Mouse (Mus musculus) spleen, adult 18-20 months (tissue): Measurements from ENCODE around the gene Cts3.
"Not testable (repeated sequence)": the region's sequence is repeated elsewhere in the genome, so short reads cannot be mapped to it uniquely, and the experiment has no call there.

ENCODE experiments used
- DNase-seq, 2 experiments: peaks; one replicate each; pipeline ENCODE4 v3.0.0; 2022; ENCODE audit warnings: mixed read lengths in 2 of 2

Cts3 gene

DNA sequence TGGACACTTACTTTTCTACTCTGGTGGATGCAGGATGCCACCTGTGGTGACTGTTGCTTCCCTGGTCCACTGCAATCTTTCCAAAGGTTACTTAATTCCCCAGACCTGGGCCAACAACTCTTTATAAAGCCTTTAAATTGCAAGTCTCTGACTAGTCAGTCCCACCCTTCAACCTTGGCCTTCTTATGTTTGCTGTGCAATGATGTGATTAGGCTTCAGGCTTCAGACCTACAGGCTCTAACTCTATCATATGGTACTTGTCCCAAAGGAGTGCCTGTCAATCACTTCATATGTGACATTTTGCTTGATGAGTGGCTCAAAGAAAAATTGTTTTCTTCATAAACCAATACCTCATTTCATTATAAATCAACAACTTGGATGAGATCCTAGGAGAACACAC lies at the start of gene Cts3:
Gene Cts3 (minus strand): TSS at position 101 of the 400 bp plus-strand sequence.
- DNase-seq, result no peak

DNA sequence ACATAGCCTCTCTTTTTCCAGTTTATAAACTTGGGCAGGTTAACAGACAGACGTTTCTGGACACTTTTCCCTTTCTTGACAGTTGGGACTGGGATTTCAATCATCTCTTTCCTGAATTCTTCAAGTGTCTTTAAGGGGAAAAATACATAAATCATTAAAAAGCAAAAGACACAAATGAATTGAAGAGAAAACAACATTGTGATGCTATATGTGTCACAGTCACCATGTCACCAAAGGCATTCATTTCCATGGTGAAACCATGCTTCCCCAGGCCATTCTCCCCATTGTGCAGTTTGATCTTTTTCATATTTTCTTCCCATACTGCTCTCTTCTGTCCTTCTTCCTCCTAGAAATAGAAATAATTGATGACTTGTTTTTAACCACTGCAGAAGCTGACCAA lies 1.9 kb downstream of the Cts3 start, which contains the start of gene Gm49352:
Gene Gm49352 (minus strand): TSS at position 101 of the 400 bp plus-strand sequence.
- DNase-seq, result not testable (repeated sequence)

DNA sequence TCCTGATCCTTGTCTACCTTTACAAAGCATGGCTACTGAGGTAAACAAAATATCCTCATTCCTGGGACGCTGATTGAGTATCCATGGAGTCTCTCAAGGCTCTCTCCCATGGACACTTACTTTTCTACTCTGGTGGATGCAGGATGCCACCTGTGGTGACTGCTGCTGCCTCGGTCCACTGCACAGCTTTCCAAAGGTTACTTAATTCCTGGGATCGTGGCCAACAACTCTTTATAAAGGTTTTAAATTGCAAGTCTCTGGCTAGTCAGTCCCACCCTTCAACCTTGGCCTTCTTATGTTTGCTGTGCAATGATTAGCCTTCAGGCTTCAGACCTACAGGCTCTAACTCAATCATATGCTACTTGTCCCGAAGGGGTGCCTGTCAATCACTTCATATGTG lies 28.3 kb downstream of the Cts3 start, which contains the start of gene Ctsm:
Gene Ctsm (minus strand): TSS at position 209 of the 400 bp plus-strand sequence.
- no peak for DNase-seq
